Comparison of ENCODE assay signal across 11 mouse cellular contexts in genomic region chr19:11977363-11977762, GRCm38 (mm10). TPM values are rescaled to one million over a fixed set of nuclear protein-coding genes. Genes with fewer than 3 reads are reported as not detected.
DNase-seq lines count a peak whose midpoint lies in the region; ATAC-seq and TF ChIP-seq lines count a peak whose summit lies in the region.
"Had no signal": no experiment of that assay in that cellular context is flagged by ENCODE, and none has a peak within 500 bp of the region (broad histone marks: within the 10 kb centered on the region; RNA-seq: fewer than 3 reads in every experiment).

No protein-coding gene starts in this region.

- peak; percentile 94 for DNase-seq in heart, adult 11 months
- DNase-seq in heart, embryonic 10.5 days (ENCODE audit: low spot score), result no peak
- peak; percentile 39 for DNase-seq in lung, postnatal 0 days (ENCODE audit: low spot score)
- no peak for DNase-seq in lung, postnatal 4 days
- peak; percentile 20 to 30 for DNase-seq in heart, postnatal 36 days
- DNase-seq in kidney, postnatal 4 days, result peak; percentile 16 to 51
- DNase-seq in ovary, postnatal 36 days (ENCODE audit: low spot score), result no peak
- DNase-seq: cerebellum, adult 11-12 months; right cerebral cortex, postnatal 4 days had no signal

- intact Hi-C loops in heart, postnatal 36 days (cut with DNase I), result no loop called here

- 74% methylated on average over 5 of the region's 5 CpGs for WGBS in heart, embryonic 10.5 days
- WGBS in lung, postnatal 0 days, result 69% methylated on average over 5 of the region's 5 CpGs

- no peak overlapping the region for H3K4me2 ChIP-seq in lung, postnatal 0 days (replicated peaks; ENCODE audit: low read depth, low read length)
- H3K4me2 ChIP-seq: hindbrain, embryonic 13.5 days had no signal

- no peak for TF ChIP-seq CTCF in lung, postnatal 0 days (IDR thresholded peaks at IDR 0.05)

- H3K36me3 ChIP-seq in heart, embryonic 10.5 days, result peaks cover 99% of the 10 kb centered on the region
- peaks cover 44% of the 10 kb centered on the region for H3K36me3 ChIP-seq in lung, postnatal 0 days (ENCODE audit: insufficient read depth, low read length)

- H3K4me1 ChIP-seq in heart, embryonic 10.5 days, result peaks cover 10% of the 10 kb centered on the region; the same call in 1 of the 2 replicates
- H3K4me1 ChIP-seq in lung, postnatal 0 days (ENCODE audit: insufficient read depth, low read depth, low read length), result peaks cover 6% of the 10 kb centered on the region; the same call in 1 of the 2 replicates
- H3K4me1 ChIP-seq: hindbrain, embryonic 13.5 days had no signal

- ATAC-seq in lung, postnatal 0 days, result peak; percentile 10; the same call in 1 of the 2 replicates
- ATAC-seq in megakaryocyte-erythroid progenitor cell, adult 5-6 weeks (replicated peaks; ENCODE audit: low FRiP score, low TSS enrichment, poor library complexity, severe bottlenecking), result no peak

- TF ChIP-seq EP300 in lung, postnatal 0 days (IDR thresholded peaks at IDR 0.05), result no peak

- H3K27me3 ChIP-seq in heart, embryonic 10.5 days (ENCODE audit: insufficient read depth, poor library complexity, severe bottlenecking), result no peaks in the 10 kb centered on the region
- H3K27me3 ChIP-seq in lung, postnatal 0 days (replicated peaks; ENCODE audit: insufficient read depth, low read length), result no peaks in the 10 kb centered on the region
- H3K27me3 ChIP-seq: hindbrain, embryonic 13.5 days had no signal

- H3K4me3 ChIP-seq in heart, embryonic 10.5 days, result no peak overlapping the region
- no peak overlapping the region for H3K4me3 ChIP-seq in lung, postnatal 0 days (ENCODE audit: low read depth, low read length)
- H3K4me3 ChIP-seq: hindbrain, embryonic 13.5 days had no signal

- H3K9me3 ChIP-seq in heart, embryonic 10.5 days, result no peaks in the 10 kb centered on the region
- no peaks in the 10 kb centered on the region for H3K9me3 ChIP-seq in lung, postnatal 0 days (ENCODE audit: low read length)
- H3K9me3 ChIP-seq: hindbrain, embryonic 13.5 days had no signal

- H3K27ac ChIP-seq in heart, embryonic 10.5 days, result no peak overlapping the region
- 0 out of 2 replicates have a peak overlapping the region, but pooled peaks have one; percentile 27 for H3K27ac ChIP-seq in lung, postnatal 0 days (ENCODE audit: low read length)
- H3K27ac ChIP-seq: hindbrain, embryonic 13.5 days had no signal

- no peak overlapping the region for H3K9ac ChIP-seq in lung, postnatal 0 days (replicated peaks; ENCODE audit: low read depth)
- H3K9ac ChIP-seq: hindbrain, embryonic 13.5 days had no signal

RNA-seq across cellular contexts. Expression of gene Osbp, which starts 11.6 kb away (rescaled TPM):
- 4.7 and 5.8 TPM in 2 replicates for polyA plus RNA-seq in heart, embryonic 10.5 days (2016; fragmentation: Nextera tagmentation; extraction: Ambion mirVana)
- polyA plus RNA-seq in lung, postnatal 0 days (2015; fragmentation: Nextera tagmentation; extraction: Ambion mirVana), result 4.6 and 5.2 TPM in 2 replicates
- total RNA-seq in heart, postnatal 36 days (2021), result 100 to 1,000 TPM; 102 to 106 TPM
- total RNA-seq in megakaryocyte-erythroid progenitor cell, adult 5-6 weeks (2014; fragmentation: Nextera tagmentation), result 39.5 and 39.9 TPM in 2 replicates
- total RNA-seq in megakaryocyte-erythroid progenitor cell, adult 5-6 weeks (2017), result 28.8 and 29.0 TPM in 2 replicates

Comparison
In these comparisons a context has a peak if more than half of its experiments do, and no peak if none do; other contexts are left out.
1. DNase-seq: peak in heart, adult 11 months (single experiment), lung, postnatal 0 days (single experiment), heart, postnatal 36 days (2 of 2) and kidney, postnatal 4 days (2 of 2); none in heart, embryonic 10.5 days (single experiment), lung, postnatal 4 days (0 of 2) and ovary, postnatal 36 days (single experiment).